Mouse (Mus musculus): Measurements from ENCODE around the gene Atg16l2.

Atg16l2 gene

GRCm38 (mm10) chr7:101301881-101302456, at the start of gene Atg16l2:
TSS of gene Atg16l2 (minus strand) at chr7:101302251.
- DNase-seq (ENCODE audit: low read depth, low spot score), result peak; percentile 95

DNA sequence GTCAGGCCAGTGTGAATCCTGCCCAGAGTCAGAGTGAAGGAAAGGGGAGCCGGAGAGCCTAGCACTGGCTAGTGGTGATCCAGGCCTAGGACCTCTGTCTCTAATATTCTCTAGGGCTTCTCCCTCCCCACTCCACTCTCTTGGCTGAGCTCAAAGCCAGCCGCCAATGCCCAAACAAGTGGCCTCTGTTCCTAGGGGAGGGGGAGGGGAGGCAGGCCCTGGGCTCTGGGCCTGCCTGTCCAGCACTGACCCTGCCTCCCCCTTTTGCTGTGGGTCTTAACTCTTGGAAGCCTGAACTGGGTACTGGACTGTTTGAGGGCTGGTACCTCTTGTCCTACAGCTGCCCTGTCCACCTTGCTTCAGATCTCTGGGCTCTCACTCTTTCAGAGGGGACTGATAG, 47.8 kb upstream of the Atg16l2 start:
- DNase-seq (ENCODE audit: low read depth, low spot score), result peak; percentile 35

DNA sequence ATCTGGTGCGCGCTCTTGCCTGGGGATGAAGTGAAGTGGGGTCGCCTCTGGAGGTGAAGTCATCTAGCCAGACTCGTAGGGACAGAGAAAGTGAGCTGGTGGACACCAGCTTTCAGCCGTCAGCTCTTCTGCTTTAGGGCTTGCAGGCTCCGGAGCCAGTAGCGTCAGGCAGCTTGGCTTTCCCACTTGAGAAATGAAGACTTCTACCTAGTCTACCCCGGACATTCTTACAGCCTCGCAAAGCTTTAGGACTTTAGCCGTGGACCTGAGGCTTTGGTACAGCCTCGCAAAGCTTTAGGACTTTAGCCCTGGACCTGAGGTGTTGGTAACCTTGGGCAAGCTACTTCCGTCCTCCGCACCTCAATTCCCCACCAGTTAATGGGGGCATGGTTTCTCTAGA, 46.3 kb upstream of the Atg16l2 start:
- DNase-seq (ENCODE audit: low read depth, low spot score), result no peak

DNA sequence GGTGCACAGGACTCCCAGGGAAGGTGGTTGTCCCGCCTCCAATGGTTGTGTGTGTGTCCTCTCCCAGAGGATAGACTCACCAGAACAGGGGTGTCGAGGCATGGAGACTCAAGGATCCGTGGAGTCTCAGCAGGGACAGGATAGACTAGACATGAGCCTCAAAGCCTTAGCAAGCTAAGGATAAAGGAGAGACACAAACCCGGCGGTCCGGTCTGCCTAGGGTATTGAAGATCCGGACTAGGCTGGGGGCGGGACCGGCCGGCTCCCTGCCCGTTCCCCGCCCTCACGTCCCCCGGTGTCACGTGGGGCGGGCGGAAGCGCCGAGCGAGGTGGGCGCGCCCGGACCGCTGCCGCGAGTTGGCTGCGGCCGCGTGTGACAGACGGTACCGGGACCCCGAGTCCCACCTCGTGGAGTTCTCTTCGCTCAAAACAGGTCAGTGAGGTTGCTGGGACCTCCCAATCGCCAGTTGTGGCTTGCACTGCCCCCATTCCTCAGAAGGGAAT, 45.8 kb upstream of the Atg16l2 start, which contains the start of gene Arap1:
Gene Arap1, plus strand, starts transcription at position 301 of the 504 bp plus-strand sequence.
- peak; percentile 54 for DNase-seq (ENCODE audit: low read depth, low spot score)

DNA sequence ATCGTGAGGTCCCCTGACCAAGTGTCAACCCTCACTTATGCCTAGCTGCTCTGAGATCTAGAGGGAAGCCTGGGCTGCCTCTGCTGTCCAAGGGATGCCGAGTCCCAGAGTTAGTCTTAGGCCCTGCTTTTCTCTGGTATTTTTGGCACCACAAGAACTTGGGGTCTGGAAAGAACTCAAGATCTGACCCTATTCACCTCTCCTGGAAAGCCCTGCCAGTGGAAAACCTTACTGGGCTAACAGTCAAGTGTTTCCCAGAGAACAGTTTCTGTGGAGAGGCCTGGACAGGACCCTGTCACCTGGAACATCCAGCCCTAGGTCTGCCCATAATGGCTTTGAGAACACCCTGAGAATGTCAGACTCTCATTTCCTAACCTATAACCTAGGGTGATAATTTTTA, 44.9 kb upstream of the Atg16l2 start:
- DNase-seq (ENCODE audit: low read depth, low spot score), result no peak

- DNase-seq (ENCODE audit: low read depth, low spot score), result no peak
Measured at GRCm38 (mm10) chr7:101344892-101345291, 42.8 kb upstream of the Atg16l2 start.

- no peak for DNase-seq (ENCODE audit: low read depth, low spot score)
Measured at GRCm38 (mm10) chr7:101343135-101343534, 41.1 kb upstream of the Atg16l2 start.

DNA sequence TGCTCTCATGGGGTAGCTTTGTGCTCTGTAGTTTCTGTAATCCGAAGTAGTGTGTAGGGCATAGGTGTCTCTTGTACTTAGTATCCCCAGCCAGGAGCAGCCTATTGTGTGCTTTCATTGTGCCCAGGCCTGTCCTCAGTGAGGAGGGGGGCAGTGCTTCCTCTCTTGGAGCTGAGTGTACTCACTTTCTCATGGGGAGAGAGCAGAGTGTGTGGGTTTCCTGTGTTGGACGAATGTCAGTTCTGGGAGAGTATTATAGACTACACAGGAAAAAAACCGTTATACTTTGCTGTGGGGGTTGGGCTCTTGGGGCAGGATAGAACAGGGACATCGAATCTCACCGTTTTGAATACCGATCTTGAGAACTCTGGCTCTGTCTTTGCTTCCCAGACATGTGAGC, 39.4 kb upstream of the Atg16l2 start:
- DNase-seq (ENCODE audit: low read depth, low spot score), result no peak

GRCm38 (mm10) chr7:101337401-101337800, 35.4 kb upstream of the Atg16l2 start:
- no peak for DNase-seq (ENCODE audit: low read depth, low spot score)

DNA sequence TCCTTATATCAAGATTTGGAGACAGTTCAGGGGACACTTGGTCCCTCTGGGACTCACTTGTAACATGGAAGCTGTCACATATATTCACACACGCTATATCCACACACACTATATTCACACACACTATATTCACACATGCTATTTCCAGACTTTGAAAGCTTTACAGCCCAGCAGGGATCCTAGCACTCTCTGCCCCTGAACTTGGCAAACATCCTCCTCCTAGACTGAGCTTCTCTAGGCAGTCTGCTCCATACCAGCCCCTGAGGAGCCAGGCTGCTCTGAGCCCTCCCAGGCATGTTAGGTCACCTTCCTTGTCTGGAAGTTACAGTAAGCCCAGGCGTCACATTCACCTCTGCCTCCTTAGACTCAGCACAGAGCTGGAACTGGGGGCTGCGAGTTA, 34.6 kb upstream of the Atg16l2 start:
- DNase-seq (ENCODE audit: low read depth, low spot score), result no peak

GRCm38 (mm10) chr7:101335228-101335627, 33.2 kb upstream of the Atg16l2 start:
- DNase-seq (ENCODE audit: low read depth, low spot score), result no peak

GRCm38 (mm10) chr7:101332045-101332831, 30.2 kb upstream of the Atg16l2 start:
- no peak for DNase-seq (ENCODE audit: low read depth, low spot score)

GRCm38 (mm10) chr7:101330841-101331173, 28.8 kb upstream of the Atg16l2 start:
- no peak for DNase-seq (ENCODE audit: low read depth, low spot score)

GRCm38 (mm10) chr7:101330074-101330840, 28.2 kb upstream of the Atg16l2 start:
- no peak for DNase-seq (ENCODE audit: low read depth, low spot score)

DNA sequence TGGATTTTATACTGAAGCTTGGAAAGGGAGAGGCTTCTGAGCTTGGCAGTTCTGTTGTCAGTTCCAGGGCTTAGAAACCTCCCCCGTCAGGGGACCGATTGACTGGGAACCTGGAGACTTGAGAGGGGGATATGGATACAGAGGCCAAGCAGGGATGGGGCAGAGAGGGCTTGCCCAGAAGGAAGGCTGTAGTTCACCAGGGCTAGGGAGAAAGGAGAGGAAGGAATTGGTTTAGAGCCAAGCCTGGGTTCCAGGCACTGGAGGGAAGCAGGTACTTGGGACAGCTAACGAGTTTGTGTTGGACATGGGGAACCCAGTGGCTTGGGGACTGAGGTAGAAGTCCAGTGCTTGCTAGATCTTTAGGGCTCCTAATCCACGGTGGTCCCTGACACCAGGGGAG, 27.6 kb upstream of the Atg16l2 start:
- no peak for DNase-seq (ENCODE audit: low read depth, low spot score)

- DNase-seq (ENCODE audit: low read depth, low spot score), result no peak
Measured at GRCm38 (mm10) chr7:101328621-101329158, 26.6 kb upstream of the Atg16l2 start.

DNA sequence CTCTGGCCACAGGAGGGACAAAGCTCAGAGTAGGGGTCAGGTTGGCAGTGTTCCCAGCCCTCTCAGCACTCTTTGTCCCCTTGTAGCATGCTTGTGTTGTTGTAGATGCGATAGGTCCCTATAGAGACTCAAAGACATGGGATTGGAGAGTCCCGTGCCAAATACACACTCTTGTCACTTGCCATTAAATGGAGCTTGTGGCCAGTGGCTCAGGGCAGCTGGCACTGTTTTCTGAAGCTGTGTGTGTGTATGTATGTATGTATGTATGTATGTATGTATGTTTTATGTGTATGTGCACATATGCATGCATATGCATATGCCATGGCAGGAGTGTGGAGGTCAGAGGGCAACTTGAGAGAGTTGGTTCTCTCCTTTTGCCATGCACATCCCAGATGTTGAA, 25.7 kb upstream of the Atg16l2 start:
- DNase-seq (ENCODE audit: low read depth, low spot score), result no peak

GRCm38 (mm10) chr7:101327263-101327662, 25.2 kb upstream of the Atg16l2 start:
- DNase-seq (ENCODE audit: low read depth, low spot score), result no peak

- no peak for DNase-seq (ENCODE audit: low read depth, low spot score)
Measured at GRCm38 (mm10) chr7:101326006-101326405, 24.0 kb upstream of the Atg16l2 start.

DNA sequence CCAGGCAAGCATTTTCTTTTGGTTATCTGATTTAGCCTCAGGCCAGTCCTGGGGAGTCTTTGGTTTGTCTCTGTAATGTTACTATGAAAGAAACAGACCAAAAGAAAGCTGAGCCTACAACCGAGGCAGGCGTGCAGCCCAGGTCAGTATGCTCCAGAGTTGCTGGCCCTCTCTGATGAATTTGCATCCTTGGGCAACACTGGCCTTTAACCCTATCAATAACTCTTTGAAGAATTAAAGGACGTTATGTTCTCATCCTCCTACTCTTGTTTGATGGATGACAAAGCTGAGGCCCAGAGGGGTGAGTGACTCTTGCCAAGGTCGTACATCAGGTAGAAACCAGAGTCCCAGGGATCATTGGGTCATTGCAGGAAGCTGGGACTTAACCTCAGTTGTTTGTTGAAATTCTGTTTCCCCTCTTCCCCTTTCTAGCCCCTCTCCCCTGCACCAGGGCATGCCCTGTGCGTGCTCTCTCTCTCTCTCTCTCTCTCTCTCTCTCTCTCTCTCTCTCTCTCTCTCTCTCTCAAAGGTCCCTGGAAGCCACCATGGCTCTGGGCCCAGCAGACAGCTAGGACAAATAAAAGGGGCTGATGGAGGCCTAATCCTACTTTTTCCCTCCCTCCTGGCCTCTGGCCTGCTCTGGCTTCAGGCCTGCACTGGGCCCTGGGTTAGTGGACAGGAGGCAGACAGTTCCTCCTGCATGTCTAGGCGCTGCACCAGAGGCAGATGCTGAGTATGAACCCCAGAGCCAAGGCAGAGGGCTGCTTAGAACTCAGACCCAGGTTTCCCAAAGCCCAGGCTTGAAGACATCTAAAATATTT, 22.3 kb upstream of the Atg16l2 start:
- no peak for DNase-seq (ENCODE audit: low read depth, low spot score)

DNA sequence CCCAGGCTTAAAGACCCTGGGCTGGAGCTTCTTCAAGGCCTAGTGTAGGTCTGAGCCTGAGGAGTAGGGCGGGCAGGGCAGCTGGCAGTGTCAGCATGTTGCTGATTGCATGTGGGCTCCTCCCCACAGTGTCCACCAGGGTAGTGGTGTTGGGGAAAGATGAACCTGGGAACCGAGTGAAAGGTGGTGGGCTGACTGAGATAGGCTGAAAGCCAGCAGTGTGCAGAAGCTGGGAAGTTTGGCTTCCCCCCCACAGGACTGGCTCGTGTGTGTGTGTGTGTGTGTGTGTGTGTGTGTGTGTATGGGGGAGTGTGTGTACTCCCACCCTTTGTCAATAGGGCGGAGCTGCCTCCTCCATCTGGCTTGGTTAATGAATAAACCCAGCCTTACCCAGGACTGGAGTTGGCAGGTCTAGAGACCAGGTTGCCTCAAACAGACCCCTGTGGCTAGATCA, 21.1 kb upstream of the Atg16l2 start:
- DNase-seq (ENCODE audit: low read depth, low spot score), result no peak
